Mouse (Mus musculus): ENCODE measurements around the gene Usp12. TPM values are rescaled to one million over a fixed set of nuclear protein-coding genes. Genes with fewer than 3 reads are reported as not detected.

Gene Usp12
- total RNA-seq, 2 experiments from 2014 or later, result 16.4 to 17.9 TPM

- DNase-seq (ENCODE audit: low spot score), result no peak
Measured at GRCm38 (mm10) chr5:146806004-146806430, 11.2 kb upstream of the Usp12 start.

GRCm38 (mm10) chr5:146798031-146798430 is 3.2 kb upstream of the Usp12 start:
- no peak for DNase-seq (ENCODE audit: low spot score)

- DNase-seq (ENCODE audit: low spot score), result no peak
Measured at GRCm38 (mm10) chr5:146795728-146796127, 922 bp upstream of the Usp12 start.

GRCm38 (mm10) chr5:146794084-146794852 is 538 bp downstream of the Usp12 start:
- peak; percentile 10 for DNase-seq (ENCODE audit: low spot score)

GRCm38 (mm10) chr5:146793630-146794083 is 1.1 kb downstream of the Usp12 start:
- no peak for DNase-seq (ENCODE audit: low spot score)

GRCm38 (mm10) chr5:146792140-146792791 is 2.5 kb downstream of the Usp12 start:
- peak; percentile 19 for DNase-seq (ENCODE audit: low spot score)

- no peak for DNase-seq (ENCODE audit: low spot score)
Measured at GRCm38 (mm10) chr5:146790944-146791343, 3.9 kb downstream of the Usp12 start.

GRCm38 (mm10) chr5:146789413-146789812 is 5.4 kb downstream of the Usp12 start:
- DNase-seq (ENCODE audit: low spot score), result no peak

GRCm38 (mm10) chr5:146786123-146786522 is 8.7 kb downstream of the Usp12 start:
- DNase-seq (ENCODE audit: low spot score), result no peak

- DNase-seq (ENCODE audit: low spot score), result no peak
Measured at GRCm38 (mm10) chr5:146783891-146784290, 10.9 kb downstream of the Usp12 start.

GRCm38 (mm10) chr5:146783300-146783699 is 11.5 kb downstream of the Usp12 start:
- DNase-seq (ENCODE audit: low spot score), result no peak

- no peak for DNase-seq (ENCODE audit: low spot score)
Measured at GRCm38 (mm10) chr5:146781663-146782062, 13.1 kb downstream of the Usp12 start.

GRCm38 (mm10) chr5:146779931-146780330 is 14.9 kb downstream of the Usp12 start:
- no peak for DNase-seq (ENCODE audit: low spot score)

- no peak for DNase-seq (ENCODE audit: low spot score)
Measured at GRCm38 (mm10) chr5:146776988-146777639, 17.7 kb downstream of the Usp12 start.

GRCm38 (mm10) chr5:146771982-146772381 is 22.8 kb downstream of the Usp12 start:
- DNase-seq (ENCODE audit: low spot score), result peak; percentile 25

- DNase-seq (ENCODE audit: low spot score), result no peak
Measured at GRCm38 (mm10) chr5:146770002-146770848, 24.6 kb downstream of the Usp12 start.

GRCm38 (mm10) chr5:146765791-146766190 is 29.0 kb downstream of the Usp12 start:
- no peak for DNase-seq (ENCODE audit: low spot score)

- no peak for DNase-seq (ENCODE audit: low spot score)
Measured at GRCm38 (mm10) chr5:146759159-146759558, 35.6 kb downstream of the Usp12 start.

GRCm38 (mm10) chr5:146757921-146758320 is 36.9 kb downstream of the Usp12 start:
- no peak for DNase-seq (ENCODE audit: low spot score)

- no peak for DNase-seq (ENCODE audit: low spot score)
Measured at GRCm38 (mm10) chr5:146757316-146757715, 37.5 kb downstream of the Usp12 start.

GRCm38 (mm10) chr5:146753181-146753580 is 41.6 kb downstream of the Usp12 start:
- DNase-seq (ENCODE audit: low spot score), result no peak

Measured in gastrocnemius, adult 18-20 months (tissue).